Mouse (Mus musculus) ES-E14 (cell line): ENCODE data around the gene Fam227b. TPM values are rescaled to one million over a fixed set of nuclear protein-coding genes. Genes with fewer than 3 reads are reported as not detected.

ENCODE experiments used
- DNase-seq: peaks from one replicate; pipeline ENCODE4 v3.0.0-alpha.2; 2013; ENCODE audit warnings: low read depth, low spot score
- H3K27ac ChIP-seq: 2 replicates; pipeline ENCODE4 v1.5.1; 2012; ENCODE audit warnings: low read depth, mild to moderate bottlenecking, low read length, moderate library complexity, mixed read lengths; ENCODE audit not compliant: poor library complexity, insufficient read depth, severe bottlenecking
- H3K36me3 ChIP-seq: 2 replicates; pipeline ENCODE4 v1.6.1; 2012; ENCODE audit warnings: mild to moderate bottlenecking, low read length, moderate library complexity, mixed read lengths; ENCODE audit not compliant: control insufficient read depth, poor library complexity, insufficient read depth, severe bottlenecking
- H3K4me1 ChIP-seq, 2 experiments: fragments of 150-350 bp in 1 of 2; sonication (generic) in 1 of 2; 2 replicates each; pipeline ENCODE4 v1.6.1; 2012; ENCODE audit warnings: low read length in 2 of 2, mild to moderate bottlenecking in 1 of 2, mixed read lengths in 1 of 2; ENCODE audit not compliant: control insufficient read depth in 2 of 2, insufficient read depth in 2 of 2, poor library complexity in 1 of 2
- H3K4me3 ChIP-seq, 2 experiments: fragments of 150-350 bp in 1 of 2; sonication (generic) in 1 of 2; 2 replicates each; pipeline ENCODE4 v1.5.1; 2012; ENCODE audit warnings: low read length in 2 of 2, low read depth in 1 of 2, mild to moderate bottlenecking in 1 of 2, mixed read lengths in 1 of 2; ENCODE audit not compliant: insufficient read depth in 1 of 2, poor library complexity in 1 of 2, severe bottlenecking in 1 of 2
- H3K9ac ChIP-seq: 2 replicates; pipeline ENCODE4 v1.6.1; 2012; ENCODE audit warnings: low read depth, mild to moderate bottlenecking, low read length, mixed read lengths; ENCODE audit not compliant: poor library complexity, insufficient read depth, severe bottlenecking
- H3K9me3 ChIP-seq: fragments of 150-350 bp; sonication (generic); 2 replicates; pipeline ENCODE4 v1.6.1; 2012; ENCODE audit warnings: low read depth, mild to moderate bottlenecking, low read length; ENCODE audit not compliant: control insufficient read depth, insufficient read depth
- CHD2 ChIP-seq: IDR thresholded peaks from 2 replicates; pipeline ENCODE4 v1.6.1; 2014; ENCODE audit warnings: mild to moderate bottlenecking, low read depth, low read length, inconsistent platforms
- HCFC1 ChIP-seq: IDR thresholded peaks from 2 replicates; pipeline ENCODE4 v1.6.1; 2012; ENCODE audit warnings: low read length, inconsistent platforms, borderline replicate concordance; ENCODE audit not compliant: insufficient read depth
- MAFK ChIP-seq: IDR thresholded peaks from 2 replicates; pipeline ENCODE4 v1.6.1; 2014; ENCODE audit warnings: mild to moderate bottlenecking, low read depth, low read length, inconsistent platforms; ENCODE audit not compliant: insufficient read depth
- ZC3H11A ChIP-seq: IDR thresholded peaks from 2 replicates; pipeline ENCODE4 v1.6.1; 2012; ENCODE audit warnings: low read depth, mild to moderate bottlenecking, inconsistent platforms, low read length, borderline replicate concordance
- ZNF384 ChIP-seq: IDR thresholded peaks from 2 replicates; pipeline ENCODE4 v1.6.1; 2012; ENCODE audit warnings: low read depth, low read length, inconsistent platforms
- in situ Hi-C, 2 experiments: fragments of 600-800 bp; cut with MboI; formaldehyde crosslinking; loops; one replicate each; pipeline ENCODE4 v1.15.1; 2025; ENCODE audit warnings: low sequenced_read_pairs in 2 of 2, inconsistent platforms in 1 of 2; ENCODE audit not compliant: unreplicated experiment in 2 of 2
- total RNA-seq: library from RNA; depleted of rRNA; stranded (reverse); fragments of 300-350 nt; gene quantifications from 2 replicates; pipeline ENCODE4 v1.2.3, GENCODE M21; 2012

The Fam227b gene
- total RNA-seq, 1 experiment: not detected

GRCm38 (mm10) chr2:126171427-126171826 lies 19.6 kb upstream of the Fam227b start:
- H3K36me3 ChIP-seq: no peaks in the 10 kb centered on the region
- H3K4me1 ChIP-seq: no peaks in the 10 kb centered on the region
- no peaks in the 10 kb centered on the region for H3K9me3 ChIP-seq
- in situ Hi-C loops: no loop called here
- no peak for DNase-seq
- no peak overlapping the region for H3K27ac ChIP-seq
- no peak overlapping the region for H3K9ac ChIP-seq
- TF ChIP-seq ZNF384 (no peak), ZC3H11A (no peak), CHD2 (no peak), MAFK (no peak), HCFC1 (no peak)
- no peak overlapping the region for H3K4me3 ChIP-seq

GRCm38 (mm10) chr2:126166848-126167617 lies 15.2 kb upstream of the Fam227b start:
- Histone ChIP-seq H3K4me1 (no peaks in the 10 kb centered on the region), H3K36me3 (no peaks in the 10 kb centered on the region; the same call in 1 of the 2 replicates), H3K9ac (no peak overlapping the region), H3K9me3 (no peaks in the 10 kb centered on the region), H3K4me3 (no peak overlapping the region), H3K27ac (no peak overlapping the region)
- no peak for DNase-seq
- in situ Hi-C loops: no loop called here
- TF ChIP-seq ZNF384 (no peak), ZC3H11A (no peak), MAFK (no peak), HCFC1 (no peak), CHD2 (no peak)

GRCm38 (mm10) chr2:126166335-126166734 lies 14.5 kb upstream of the Fam227b start:
- DNase-seq: no peak
- peaks cover 3% of the 10 kb centered on the region; the same call in 1 of the 2 replicates for H3K36me3 ChIP-seq
- H3K9me3 ChIP-seq: no peaks in the 10 kb centered on the region
- in situ Hi-C loops: no loop called here
- no peak overlapping the region for H3K4me3 ChIP-seq
- H3K9ac ChIP-seq: no peak overlapping the region
- no peak overlapping the region for H3K27ac ChIP-seq
- no peaks in the 10 kb centered on the region for H3K4me1 ChIP-seq
- TF ChIP-seq HCFC1 (no peak), ZC3H11A (no peak), CHD2 (no peak), MAFK (no peak), ZNF384 (no peak)

GRCm38 (mm10) chr2:126165277-126166018 lies 13.6 kb upstream of the Fam227b start:
- DNase-seq: no peak
- Histone ChIP-seq H3K9ac (no peak overlapping the region), H3K4me1 (no peaks in the 10 kb centered on the region), H3K36me3 (peaks cover 3% of the 10 kb centered on the region; the same call in 1 of the 2 replicates), H3K27ac (no peak overlapping the region), H3K4me3 (no peak overlapping the region), H3K9me3 (no peaks in the 10 kb centered on the region)
- TF ChIP-seq HCFC1 (no peak), MAFK (no peak), ZC3H11A (no peak), ZNF384 (no peak), CHD2 (no peak)
- in situ Hi-C loops: no loop called here
